Mouse (Mus musculus): Measurements from ENCODE around the gene Spg7.
"Not testable (repeated sequence)": the region's sequence is repeated elsewhere in the genome, so short reads cannot be mapped to it uniquely, and the experiment has no call there.

Gene Spg7

DNA sequence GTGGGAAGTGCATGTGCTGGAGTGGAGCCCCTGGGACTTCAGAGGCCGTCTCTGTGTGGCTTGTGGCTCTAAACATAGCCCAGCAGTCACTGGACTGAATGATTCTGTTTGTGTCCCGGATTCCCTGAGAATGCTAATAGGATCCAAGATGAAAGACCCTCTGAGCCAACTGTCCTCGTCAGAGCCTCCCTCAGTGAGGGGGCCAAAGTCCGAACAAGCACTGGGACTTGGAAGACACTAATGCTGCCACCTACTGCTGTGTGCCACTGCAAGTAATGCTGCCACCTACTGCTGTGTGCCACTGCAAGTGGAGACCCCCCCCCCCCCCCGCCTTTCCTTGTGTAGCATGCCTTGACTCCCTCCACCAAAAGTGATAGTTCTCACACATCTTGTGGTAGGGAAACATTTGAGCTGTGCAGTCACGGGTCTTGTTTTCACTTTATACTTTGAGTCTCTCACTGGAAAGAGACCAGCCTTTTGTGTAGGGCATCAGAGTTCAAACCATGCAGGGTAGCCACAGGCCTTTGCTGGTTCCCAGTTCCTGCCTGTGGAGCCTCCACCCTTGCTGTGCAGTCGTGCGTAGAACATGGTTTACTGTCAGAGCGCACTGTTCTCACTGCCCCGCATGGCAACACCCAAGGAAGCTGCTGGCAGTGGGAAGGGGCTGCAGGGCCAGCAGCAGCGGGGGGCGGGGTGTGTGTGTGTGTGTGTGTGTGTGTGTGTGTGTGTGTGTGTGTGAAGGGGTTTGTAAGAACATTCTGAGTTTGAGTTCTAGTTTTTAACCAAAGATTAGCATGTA lies 35.2 kb downstream of the Spg7 start:
- no peak for DNase-seq (ENCODE audit: low read depth in 2 of 2, low spot score in 2 of 2)

DNA sequence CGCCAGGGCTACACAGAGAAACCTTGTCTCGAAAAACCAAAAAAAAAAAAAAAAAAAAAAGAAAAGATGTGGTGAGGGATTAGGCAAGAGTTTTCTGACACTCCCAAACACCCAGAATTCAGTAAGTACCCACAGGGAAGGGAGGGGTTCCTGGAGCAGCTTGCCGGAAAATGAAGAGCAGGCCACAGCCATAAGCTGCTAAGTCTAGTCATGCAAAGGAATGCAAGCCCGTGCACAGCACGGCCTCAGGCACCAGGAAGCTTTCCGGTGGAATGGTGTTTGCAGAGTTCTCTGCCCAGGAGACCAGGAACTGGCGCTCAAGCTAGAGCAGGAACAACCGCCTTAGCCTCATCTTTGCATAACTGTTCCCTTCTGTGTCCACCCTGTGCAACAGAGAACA lies 37.5 kb downstream of the Spg7 start:
- no peak for DNase-seq (ENCODE audit: low read depth in 2 of 2, low spot score in 2 of 2)

DNA sequence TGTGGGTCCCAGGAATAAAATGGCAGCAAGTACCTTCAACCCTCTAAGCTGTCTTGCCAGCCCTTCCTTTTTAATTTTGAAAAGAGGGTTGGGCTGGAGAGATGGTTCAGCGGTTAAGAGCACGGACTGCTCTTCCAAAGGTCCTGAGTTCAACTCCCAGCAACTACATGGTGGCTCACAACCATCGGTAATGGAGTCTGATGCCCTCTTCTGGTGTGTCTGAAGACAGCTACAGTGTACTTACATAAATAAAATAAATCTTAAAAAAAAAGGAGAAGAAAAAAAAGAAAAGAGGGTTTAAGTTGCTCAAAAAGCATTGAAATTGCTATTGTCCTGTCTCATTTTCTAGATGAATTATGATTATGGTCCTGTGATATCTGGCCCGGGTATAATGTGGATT lies 38.5 kb downstream of the Spg7 start:
- DNase-seq (ENCODE audit: low read depth in 2 of 2, low spot score in 2 of 2) = no peak

DNA sequence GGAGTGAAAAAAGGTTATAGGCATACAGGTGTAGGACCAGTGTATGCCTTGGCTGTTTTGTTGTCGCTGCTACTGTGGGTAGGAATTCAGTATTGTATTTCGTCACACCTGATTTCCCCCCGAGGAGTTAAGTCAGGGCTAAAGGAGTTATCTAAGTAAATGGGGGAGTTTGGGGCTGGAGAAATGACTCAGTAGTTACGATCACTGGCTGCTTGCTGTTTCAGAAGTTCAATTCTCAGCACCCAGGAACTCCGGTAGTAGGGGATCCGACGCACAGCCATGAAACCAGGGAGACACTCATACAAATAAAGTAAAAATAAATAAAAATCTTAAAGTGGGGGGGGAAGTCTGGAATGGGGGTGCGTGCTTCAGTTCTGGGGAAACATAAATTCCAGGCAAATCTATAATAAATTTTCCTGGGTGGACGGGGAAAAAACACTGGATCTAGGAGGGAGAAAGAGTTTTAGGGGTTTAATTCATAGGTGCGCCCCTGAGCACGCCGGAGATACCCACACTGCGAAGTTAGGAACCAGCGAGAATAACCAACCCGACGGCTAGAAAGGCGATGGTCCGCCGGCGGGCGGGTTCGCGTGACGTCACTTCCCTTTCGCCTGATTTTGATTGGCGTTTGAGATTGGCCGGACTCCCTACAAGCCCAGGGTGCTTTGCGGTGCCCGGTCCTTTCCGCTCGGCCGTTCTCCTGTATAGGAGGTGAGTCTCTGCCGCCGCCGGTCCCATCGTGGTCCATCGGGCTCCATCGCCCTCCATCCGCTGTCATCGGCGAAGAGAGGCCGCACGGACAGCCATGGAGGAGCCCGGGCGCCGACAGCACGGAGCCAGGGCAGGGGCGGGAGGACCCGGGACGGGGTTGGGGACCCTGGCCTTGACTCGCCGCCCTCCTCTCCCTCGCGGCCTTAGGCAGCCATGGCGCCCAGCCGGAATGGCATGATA lies 39.3 kb downstream of the Spg7 start, which contains the start of gene Rpl13:
Gene Rpl13, plus strand, starts transcription at position 616 of the 951 bp plus-strand sequence.
- peak; percentile 78 to 84 for DNase-seq (ENCODE audit: low read depth in 2 of 2, low spot score in 2 of 2)

DNA sequence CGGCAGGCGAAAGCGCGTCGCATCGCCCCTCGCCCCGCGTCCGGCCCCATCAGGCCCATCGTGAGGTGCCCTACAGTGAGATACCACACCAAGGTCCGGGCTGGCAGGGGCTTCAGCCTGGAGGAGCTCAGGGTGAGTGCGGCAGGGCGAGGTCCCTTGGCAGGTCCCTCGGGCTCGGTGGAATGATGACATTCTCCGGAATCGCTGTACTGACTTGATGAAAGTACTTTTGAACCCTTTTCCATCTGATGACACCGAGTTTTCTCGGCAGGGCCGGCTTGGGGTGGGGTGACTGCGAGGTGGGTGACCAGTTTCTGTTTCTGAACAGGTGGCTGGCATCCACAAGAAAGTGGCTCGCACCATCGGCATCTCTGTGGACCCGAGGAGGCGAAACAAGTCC lies 40.1 kb downstream of the Spg7 start:
- DNase-seq (ENCODE audit: low read depth in 2 of 2, low spot score in 2 of 2) = not testable (repeated sequence)

DNA sequence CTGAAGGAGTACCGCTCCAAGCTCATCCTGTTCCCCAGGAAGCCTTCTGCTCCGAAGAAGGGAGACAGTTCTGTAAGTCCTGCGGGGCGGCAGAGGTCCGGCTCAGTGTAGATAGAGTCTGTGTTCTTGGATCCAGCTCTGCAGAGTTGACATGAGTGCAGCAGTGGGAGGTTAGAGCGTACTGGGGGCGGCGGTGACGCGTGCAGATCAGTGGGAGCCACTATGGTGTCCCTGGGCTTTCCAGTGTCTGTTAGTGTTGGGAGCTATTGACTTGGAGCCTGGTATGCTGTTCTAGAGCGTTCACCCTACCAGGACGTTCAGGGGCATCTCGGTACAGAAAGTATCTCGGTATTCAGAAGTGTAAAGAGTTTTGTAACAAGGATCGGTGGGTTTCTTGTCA lies 40.5 kb downstream of the Spg7 start:
- no peak for DNase-seq (ENCODE audit: low read depth in 2 of 2, low spot score in 2 of 2)

DNA sequence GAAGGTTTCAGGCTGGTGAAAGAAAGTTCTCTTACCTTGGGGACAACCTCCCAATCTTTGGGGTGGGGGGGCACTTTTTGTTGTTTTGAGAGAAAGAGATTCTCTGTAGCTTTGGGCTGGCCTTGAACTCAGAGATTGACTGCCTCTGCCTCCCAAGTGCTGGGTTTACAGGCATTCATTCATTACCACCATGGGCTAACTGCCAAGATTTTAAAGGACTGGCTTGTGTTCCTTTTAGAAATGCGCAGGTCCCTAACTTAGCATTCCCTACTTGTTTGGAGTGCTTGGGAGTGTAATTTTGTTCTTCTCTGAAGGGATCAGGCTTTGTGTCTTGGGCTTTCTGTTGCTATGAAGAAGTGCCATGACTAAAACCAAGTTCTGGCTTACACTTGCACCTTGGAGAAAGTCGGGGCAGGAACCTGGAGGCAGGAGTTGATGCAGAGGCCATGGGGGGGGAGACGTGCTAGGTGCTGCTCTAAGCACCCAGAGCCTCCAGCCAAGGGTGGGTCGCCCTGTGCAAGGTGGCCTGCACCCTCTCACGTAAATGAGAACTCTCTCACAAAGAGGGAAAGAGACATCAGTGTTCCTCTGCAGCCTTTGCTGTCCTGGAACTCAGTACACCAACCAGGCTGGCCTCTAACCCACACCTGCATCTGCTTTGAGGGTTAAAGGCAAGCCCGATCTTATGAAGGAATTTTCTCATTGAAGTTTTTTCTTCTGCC lies 41.5 kb downstream of the Spg7 start:
- no peak for DNase-seq (ENCODE audit: low read depth in 2 of 2, low spot score in 2 of 2)

DNA sequence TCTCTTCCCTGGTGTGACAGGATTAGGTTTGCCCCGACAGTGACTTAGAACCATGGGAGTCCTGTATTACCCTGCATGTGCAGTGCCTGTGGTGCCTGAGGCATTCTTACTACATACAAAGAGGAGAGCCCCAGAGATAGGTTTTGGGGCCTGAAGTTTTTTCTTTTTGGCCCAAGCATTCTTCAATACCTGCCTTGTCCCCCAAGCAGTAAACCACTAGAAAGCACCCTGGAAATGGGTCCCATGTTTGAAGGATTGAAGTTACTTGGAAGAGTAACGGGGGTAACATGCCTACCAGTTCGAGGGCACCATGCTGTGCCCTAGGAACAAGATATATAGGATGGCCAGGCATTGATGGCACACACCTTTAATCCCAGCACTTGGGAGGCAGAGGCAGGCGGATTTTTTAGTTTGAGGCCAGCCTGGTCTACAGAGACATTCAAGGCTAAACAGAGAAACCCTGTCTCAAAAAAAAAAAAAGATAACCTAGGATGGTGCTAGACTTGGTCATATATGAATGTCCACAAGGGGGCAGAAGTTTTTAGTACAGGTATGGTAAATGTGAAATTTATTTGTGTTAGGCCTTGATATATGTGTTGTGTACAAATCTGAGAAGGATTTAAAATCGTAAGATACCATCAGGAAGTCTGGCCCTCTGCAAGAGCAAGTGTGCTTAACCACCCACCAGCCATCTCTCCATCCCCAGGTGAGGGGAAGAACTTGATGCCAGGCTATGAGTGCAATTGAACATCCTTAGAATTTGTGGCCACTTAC lies 43.0 kb downstream of the Spg7 start:
- DNase-seq (ENCODE audit: low read depth in 2 of 2, low spot score in 2 of 2) = peak in 1 of 2 experiments; percentile 51

DNA sequence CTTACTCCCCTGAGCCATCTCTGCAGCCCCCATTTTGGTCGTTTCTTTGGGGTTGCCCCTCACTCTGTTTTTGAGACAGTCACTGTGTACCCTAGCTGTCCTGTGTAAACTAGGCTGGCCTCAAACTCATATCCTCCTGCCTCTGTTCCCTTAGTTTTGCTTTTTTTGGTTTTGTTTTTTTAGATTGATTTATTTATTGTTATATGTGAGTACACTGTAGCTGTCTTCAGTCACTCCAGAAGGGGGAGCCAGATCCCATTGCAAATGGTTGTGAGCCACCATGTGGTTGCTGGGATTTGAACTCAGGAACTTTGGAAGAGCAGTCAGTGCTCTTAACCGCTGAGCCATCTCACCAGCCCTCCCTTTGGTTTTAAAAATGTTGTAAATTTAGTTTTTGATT lies 43.8 kb downstream of the Spg7 start:
- no peak for DNase-seq (ENCODE audit: low read depth in 2 of 2, low spot score in 2 of 2)

DNA sequence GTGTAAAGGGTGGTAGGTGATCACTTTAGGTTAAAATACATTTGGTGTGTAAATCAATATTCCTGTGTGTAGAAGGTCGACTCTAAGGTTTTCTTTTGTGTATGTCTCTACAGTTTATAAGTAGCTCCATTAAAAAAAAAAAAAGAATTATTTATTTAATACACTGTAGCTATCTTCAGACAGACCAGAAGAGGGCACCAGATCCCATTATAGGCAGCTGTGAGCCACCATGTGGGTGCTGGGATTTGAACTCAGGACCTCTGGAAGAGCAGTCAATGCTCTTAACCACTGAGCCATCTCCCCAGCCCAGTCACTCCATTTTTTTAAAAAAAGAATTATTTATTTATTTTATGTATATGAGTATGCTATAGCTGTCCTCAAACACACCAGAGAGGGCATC lies 45.3 kb downstream of the Spg7 start:
- no peak for DNase-seq (ENCODE audit: low read depth in 2 of 2, low spot score in 2 of 2)

DNA sequence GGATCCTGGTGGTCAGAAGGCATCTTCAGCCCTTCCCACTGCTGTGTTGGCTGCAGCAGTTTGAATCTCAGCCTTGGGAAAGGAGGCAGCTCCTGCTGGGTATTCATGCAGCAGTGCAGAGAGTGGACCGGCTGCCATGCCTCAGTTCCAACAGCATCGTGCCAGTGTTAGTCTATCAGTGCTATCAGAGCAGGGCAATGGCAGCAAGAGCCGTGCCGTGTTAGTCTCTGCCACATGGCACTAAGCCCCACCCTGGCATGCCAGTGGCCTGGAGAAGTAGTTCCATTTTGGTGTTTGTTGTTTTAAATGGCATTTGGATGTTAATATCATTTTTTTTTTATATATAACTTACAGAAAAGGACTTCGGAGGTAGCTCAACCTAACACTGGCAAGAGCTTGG lies 46.2 kb downstream of the Spg7 start:
- no peak for DNase-seq (ENCODE audit: low read depth in 2 of 2, low spot score in 2 of 2)

DNA sequence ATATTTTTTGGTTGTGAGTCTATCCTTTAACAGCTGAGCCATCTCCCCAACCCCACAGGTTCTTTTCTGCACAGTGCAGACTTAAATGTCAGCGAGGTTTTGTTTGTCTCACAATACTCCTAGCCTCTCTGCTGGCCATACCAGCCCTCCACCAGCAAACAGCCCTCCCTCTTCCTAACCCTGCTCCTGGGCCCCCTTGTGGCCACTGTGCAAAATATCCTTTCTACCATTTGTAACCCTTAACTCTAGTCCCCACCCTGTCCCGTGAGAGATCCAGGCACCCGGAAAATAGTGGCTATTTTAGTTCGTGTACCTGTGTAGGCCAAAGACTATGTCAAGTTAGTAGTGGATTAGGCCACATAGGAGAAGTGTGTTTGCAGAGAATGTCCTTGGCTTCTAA lies 47.9 kb downstream of the Spg7 start:
- peak; percentile 35 to 57 for DNase-seq (ENCODE audit: low read depth in 2 of 2, low spot score in 2 of 2)

DNA sequence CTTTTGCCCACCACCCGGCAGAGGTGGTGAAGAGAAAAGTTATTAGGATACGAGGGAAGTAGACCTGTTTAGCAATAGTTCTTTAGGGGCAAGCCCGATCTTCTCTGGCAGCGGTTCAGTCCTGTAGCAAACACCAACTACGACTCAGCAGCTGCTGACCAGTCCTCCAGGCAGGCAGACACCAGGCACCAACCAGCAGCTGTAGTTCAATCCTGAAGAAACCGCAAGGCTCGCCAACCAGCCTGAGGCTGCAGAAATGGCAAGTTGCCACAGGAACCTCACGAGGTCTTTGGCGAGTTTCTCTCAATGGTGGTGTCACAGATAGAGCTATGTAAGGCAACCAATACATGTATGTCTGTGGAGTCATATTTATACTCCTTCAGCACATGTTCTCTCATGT lies 50.1 kb downstream of the Spg7 start:
- no peak for DNase-seq (ENCODE audit: low read depth in 2 of 2, low spot score in 2 of 2)

DNA sequence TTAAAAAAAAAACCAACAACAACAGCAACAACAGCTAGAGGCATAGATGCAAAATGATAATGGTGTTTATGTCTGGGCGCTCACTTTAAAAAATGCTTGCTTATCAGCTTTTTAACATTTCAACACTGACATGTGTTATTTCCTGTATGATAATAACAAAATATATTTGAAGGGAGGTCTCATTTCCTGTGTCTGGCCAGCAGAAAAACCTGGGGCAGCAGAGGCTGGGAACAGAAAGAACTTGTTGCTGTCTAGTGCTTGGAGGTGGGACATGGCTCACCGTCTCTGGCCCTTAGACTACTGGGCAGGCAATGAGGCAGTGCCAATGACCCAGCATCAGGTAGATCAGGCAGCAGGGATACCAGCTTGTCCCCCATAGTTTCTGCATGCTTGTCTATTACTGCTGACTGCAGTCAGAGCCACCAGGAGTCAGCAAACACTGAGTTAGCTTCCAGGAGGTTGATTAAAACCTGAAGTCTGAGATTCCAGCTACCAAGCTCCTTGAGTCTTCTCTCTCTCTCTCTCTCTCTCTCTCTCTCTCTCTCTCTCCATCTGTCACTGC lies 51.2 kb downstream of the Spg7 start:
- DNase-seq (ENCODE audit: low read depth in 2 of 2, low spot score in 2 of 2) = no peak

DNA sequence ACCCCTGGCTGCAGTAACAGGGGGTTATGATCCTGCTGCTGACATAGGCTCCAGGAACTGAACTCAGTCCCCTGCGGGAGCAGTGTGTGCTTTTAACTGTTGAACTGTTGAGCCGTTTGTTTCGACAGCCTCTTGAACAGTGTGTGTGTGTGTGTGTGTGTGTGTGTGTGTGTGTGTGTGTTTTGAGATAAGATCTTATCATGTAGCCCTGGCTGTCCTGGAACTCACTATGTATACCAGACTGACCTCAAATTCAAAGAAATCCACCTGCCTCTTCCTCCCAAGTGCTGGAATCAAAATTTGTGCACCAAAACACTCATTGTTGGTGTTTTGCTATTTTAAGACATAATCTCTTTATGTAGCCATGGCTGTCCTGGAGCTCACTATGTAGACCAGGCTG lies 51.9 kb downstream of the Spg7 start:
- DNase-seq (ENCODE audit: low read depth in 2 of 2, low spot score in 2 of 2) = no peak

DNA sequence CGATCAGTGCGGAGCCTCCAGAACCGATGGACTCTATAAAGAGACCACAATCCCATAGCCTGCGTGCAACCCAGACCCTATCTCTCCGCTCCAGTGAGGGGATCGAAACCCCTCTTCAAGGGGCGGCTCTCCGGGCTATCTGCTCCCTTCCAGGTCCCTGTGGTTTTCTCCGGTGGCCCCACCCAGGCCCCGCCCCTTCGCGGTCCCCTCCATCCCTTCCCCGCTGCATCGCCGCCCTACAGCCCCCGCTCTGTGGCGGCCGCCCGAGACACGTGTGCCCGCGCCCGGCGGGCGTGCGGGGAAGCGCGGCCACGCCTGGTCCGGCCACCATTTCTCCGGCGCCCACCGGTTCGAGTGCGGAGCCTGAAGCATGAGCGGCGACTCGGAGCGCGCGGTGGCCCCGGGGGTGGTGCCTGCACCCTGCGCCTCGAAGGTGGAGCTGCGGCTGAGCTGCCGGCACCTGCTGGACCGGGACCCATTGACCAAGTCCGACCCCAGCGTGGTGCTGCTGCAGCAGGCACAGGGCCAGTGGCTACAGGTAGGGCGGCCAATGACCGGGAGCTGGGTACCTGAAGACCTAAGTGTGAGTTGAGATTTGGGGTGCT lies 54.5 kb downstream of the Spg7 start, which contains the start of gene Cpne7:
Gene Cpne7, plus strand, starts transcription at position 248 of the 605 bp plus-strand sequence.
- no peak for DNase-seq (ENCODE audit: low read depth in 2 of 2, low spot score in 2 of 2)

DNA sequence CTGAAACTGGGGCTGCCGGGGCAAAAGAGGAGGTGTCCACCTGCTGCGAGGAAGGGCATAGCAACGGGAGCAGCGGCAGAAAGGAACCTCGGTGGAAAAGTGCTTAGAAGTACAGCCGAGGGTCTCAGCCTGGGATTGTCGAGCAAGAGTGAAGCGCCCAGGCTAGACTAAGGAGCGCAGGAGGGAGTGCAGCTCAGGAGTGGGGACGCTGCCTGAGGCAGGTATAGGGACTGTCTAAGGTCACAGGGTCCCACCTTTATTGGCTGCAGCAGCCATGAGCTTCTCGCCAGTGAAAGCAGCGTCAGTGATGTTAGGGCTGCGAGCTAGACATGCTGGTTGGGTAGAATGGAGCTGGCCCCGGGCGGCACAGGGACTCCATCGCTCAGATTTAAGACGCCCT lies 55.0 kb downstream of the Spg7 start:
- DNase-seq (ENCODE audit: low read depth in 2 of 2, low spot score in 2 of 2) = no peak

DNA sequence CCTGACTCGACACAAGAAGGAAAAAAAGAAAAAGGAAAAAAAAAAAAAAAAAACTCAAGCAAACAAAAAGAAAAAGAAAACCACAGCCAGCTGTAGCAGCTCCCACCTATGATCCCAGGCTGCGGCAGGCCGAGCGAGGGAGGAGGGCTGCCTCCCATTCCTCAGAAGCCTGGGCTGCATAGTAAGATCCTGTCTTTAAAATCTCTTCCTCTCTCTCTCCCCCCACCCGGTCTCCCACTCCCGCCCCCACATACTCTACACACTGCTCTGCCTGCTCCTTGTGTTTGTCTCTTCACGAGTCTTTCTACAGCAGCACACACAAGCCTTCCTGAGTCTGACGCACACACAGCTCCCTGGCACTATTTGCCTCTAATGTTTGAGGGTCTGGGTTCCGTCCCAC lies 59.3 kb downstream of the Spg7 start:
- DNase-seq (ENCODE audit: low read depth in 2 of 2, low spot score in 2 of 2) = no peak

DNA sequence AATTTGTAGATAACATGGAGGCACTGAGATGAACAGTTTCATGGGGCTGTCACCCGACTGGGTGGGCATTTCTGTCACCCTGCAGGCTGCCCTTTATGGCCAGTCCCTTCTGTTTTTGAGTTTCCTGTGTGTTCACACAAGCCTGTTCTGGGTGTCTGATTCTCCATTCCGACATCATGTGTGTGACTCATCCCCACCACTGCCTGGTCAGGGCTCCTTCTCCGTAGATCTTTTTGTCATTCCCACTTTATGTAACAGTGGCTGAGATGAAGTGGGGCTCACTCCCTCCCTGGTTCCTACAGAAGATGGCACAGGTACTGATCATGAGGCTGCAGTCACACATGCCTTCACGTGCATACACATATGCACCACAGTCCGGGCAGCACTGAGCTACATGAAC lies 59.9 kb downstream of the Spg7 start:
- no peak for DNase-seq (ENCODE audit: low read depth in 2 of 2, low spot score in 2 of 2)

All from CD8-positive naive resting alpha-beta T cell, adult 2 months (primary cell).